Mouse (Mus musculus): ENCODE data around the gene Zcrb1. TPM values are rescaled to one million over a fixed set of nuclear protein-coding genes. Genes with fewer than 3 reads are reported as not detected.

The Zcrb1 gene
- total RNA-seq, 4 experiments from 2014 or later, result 71.0 to 99.5 (median 83.2) TPM

DNA sequence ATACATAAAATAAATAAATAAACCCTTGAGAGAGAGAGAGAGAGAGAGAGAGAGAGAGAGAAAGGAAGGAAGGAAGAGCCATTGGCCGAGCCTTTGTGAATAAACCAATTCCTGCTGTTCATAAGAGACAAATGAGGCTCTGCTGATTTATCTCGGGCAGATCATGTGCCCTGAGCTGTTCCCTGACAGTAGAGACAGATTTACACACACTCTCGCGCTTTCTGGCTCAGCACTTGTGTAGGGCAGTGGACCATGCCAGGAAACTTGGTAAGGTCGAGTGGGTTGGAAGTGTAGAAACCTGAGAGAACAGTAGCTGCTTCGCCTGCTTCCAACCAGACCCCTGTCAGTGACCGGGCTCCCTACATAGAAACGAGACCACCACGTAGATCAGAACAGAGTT is 29.6 kb downstream of the Zcrb1 start:
- DNase-seq, result no peak

DNA sequence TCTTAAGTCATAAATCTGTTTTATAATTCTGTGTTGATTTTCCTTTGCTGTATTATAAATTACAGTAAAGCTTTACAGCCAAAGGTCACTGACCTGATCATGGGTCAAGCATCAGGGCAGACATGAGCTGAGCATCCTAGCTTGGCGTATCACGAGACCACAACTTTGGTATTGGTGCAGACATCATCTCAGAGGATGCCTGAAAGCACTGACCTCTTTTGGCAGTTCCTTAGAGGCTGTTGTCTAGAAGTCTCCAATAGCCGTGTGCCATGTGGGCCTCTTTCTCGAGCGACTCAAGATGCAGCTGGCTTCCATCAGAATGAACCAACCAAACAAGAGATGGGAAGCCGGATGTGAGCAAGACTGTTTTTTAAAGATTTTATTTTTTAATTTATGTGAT is 32.6 kb downstream of the Zcrb1 start:
- DNase-seq, result no peak

GRCm38 (mm10) chr15:93358346-93359095 is 39.6 kb downstream of the Zcrb1 start:
- no peak for DNase-seq

DNA sequence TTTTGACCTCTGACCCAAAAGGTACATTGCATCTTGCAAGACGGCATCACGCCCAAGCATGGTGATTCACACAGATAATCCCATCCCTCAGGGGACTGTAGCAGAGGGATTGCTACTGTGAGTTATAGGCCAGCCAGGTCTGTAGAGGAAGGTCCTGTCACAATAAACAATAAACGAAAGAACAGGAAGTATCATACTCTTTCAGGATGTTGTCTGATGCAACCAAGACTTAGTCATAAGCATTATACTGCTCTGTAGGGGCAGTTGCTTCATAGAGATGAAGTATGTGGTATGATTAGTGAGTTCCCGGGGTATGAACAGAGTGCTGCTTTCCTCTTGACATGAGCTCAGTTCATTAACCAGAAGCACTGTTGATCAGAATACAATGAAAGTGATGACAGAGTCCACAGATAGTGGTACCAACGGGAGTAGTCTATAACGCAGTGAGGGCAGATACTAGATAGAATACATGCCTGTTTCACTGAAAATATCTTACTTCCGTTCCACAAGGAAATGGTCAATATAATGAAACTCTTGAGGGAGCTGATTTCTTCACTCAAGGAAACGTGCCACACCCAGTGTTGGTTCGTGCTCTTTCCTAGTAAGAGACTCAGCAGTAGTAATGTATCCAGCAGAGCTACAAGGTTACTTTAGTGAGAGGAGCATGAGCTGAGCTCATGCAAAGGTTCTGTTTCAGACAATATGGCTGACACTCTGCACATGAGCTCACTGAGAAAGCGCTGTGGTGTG is 57.3 kb downstream of the Zcrb1 start:
- no peak for DNase-seq

DNA sequence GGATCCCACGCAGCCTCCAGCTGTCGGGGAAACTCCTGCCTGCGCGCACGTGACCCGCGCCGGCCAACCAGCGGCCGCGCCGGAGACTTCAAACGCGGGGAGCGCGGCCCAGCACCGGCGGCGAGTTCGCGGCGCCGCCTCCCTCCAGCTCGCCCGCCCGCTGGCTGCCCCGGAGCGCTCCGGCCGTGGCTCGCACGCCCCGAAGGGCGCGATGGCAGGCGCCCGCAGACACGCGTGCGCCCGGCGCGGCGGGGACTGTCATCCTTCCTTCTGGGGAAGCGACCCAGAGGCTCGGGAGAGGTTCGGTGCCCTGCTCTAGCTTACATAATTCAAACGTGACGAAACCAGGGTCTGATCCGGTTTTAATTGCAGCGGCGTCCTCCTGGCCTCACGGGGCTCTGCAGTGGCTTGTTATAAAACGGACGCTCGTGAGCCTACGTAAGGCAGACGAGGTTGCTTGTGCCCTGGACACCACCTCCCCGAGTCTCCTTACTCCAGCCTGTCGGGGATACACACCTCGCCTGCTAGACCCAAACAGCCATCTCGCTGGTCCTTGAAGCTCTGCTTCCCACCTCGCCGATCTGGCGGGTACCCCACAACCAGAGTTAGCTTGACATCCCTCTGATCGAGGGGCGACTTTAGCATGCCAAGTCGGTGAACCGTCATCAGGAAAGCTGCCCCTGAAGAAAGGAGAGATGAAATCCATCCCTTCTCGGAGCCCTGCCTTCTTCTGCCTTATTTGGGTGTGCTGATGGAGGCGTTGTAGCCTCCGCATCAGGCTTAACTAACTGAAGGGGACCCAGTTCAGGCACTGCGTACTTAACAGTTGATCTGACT is 61.0 kb downstream of the Zcrb1 start, which contains the start of gene Yaf2:
Gene Yaf2 (minus strand): TSS at position 11 of the 837 bp plus-strand sequence.
- DNase-seq, result peak; percentile 78

GRCm38 (mm10) chr15:93336658-93336924 is 61.5 kb downstream of the Zcrb1 start:
- no peak for DNase-seq

Other genes with a start within 250 kb of the Zcrb1 start
- gene Gxylt1, start 123.2 kb downstream of the Zcrb1 start, total RNA-seq (2022), result 10 to 100 TPM; 26.5 to 32.2 (median 31.0) TPM
- 10 to 100 TPM; 39.5 to 41.8 (median 39.8) TPM for gene Yaf2, start 61.4 kb downstream of the Zcrb1 start, total RNA-seq (2022)
- gene Pphln1, start within 50 bp of the Zcrb1 start, total RNA-seq (2022), result 10 to 100 TPM; 39.6 to 42.8 (median 40.9) TPM
- gene Prickle1, start 197.6 kb upstream of the Zcrb1 start, total RNA-seq (2022), result 10 to 100 TPM; 16.9 to 32.3 (median 22.9) TPM

Measured in adrenal gland, adult 8-10 months (tissue).